24 mouse cellular contexts compared by ENCODE assay signal in genomic region chr2:4857186-4857585, GRCm38 (mm10). TPM values are rescaled to one million over a fixed set of nuclear protein-coding genes. Genes with fewer than 3 reads are reported as not detected.
DNase-seq lines count a peak whose midpoint lies in the region; ATAC-seq and TF ChIP-seq lines count a peak whose summit lies in the region.
"Had no signal": no experiment of that assay in that cellular context is flagged by ENCODE, and none has a peak within 500 bp of the region (broad histone marks: within the 10 kb centered on the region; RNA-seq: fewer than 3 reads in every experiment).

No protein-coding gene starts in this region.

- ATAC-seq in kidney, embryonic 15.5 days (replicated peaks; ENCODE audit: low FRiP score), result no peak
- ATAC-seq in common myeloid progenitor, adult 5-6 weeks (replicated peaks; ENCODE audit: low read depth, poor library complexity, severe bottlenecking), result peak; percentile 86
- ATAC-seq in midbrain, postnatal 0 days (ENCODE audit: low FRiP score), result no peak
- ATAC-seq: CD4-positive, CD25-positive, alpha-beta regulatory T cell, adult 4 months had no signal

- no peaks in the 10 kb centered on the region for H3K36me3 ChIP-seq in kidney, embryonic 15.5 days
- no peaks in the 10 kb centered on the region for H3K36me3 ChIP-seq in midbrain, postnatal 0 days (ENCODE audit: insufficient read depth, low read length)
- H3K36me3 ChIP-seq: embryonic facial prominence, embryonic 15.5 days; forebrain, embryonic 10.5 days; G1E; heart, embryonic 15.5 days; hindbrain, embryonic 10.5 days; liver, embryonic 13.5 days; midbrain, embryonic 10.5 days; neural tube, embryonic 13.5 days had no signal

- H3K4me1 ChIP-seq in kidney, embryonic 15.5 days, result peaks cover 3% of the 10 kb centered on the region
- no peaks in the 10 kb centered on the region for H3K4me1 ChIP-seq in midbrain, postnatal 0 days (ENCODE audit: insufficient read depth, low read length)
- H3K4me1 ChIP-seq: embryonic facial prominence, embryonic 15.5 days; heart, embryonic 15.5 days; liver, embryonic 13.5 days; neural tube, embryonic 13.5 days had no signal

- no peak overlapping the region for H3K9ac ChIP-seq in kidney, embryonic 15.5 days
- no peak overlapping the region for H3K9ac ChIP-seq in midbrain, postnatal 0 days (replicated peaks; ENCODE audit: low read length, poor library complexity, severe bottlenecking)
- H3K9ac ChIP-seq: embryonic facial prominence, embryonic 15.5 days; heart, embryonic 15.5 days; liver, embryonic 13.5 days; neural tube, embryonic 13.5 days had no signal

- H3K9me3 ChIP-seq in kidney, embryonic 15.5 days (replicated peaks), result no peaks in the 10 kb centered on the region
- no peaks in the 10 kb centered on the region for H3K9me3 ChIP-seq in midbrain, postnatal 0 days (ENCODE audit: low read length)
- H3K9me3 ChIP-seq: embryonic facial prominence, embryonic 15.5 days; forebrain, embryonic 10.5 days; G1E; heart, embryonic 15.5 days; hindbrain, embryonic 10.5 days; liver, embryonic 13.5 days; midbrain, embryonic 10.5 days; neural tube, embryonic 13.5 days had no signal

- no peak overlapping the region for H3K4me2 ChIP-seq in kidney, embryonic 15.5 days
- no peak overlapping the region for H3K4me2 ChIP-seq in midbrain, postnatal 0 days (ENCODE audit: low read depth, low read length, poor library complexity, severe bottlenecking)
- H3K4me2 ChIP-seq: embryonic facial prominence, embryonic 15.5 days; heart, embryonic 15.5 days; liver, embryonic 13.5 days; neural tube, embryonic 13.5 days had no signal

- no peak overlapping the region for H3K27ac ChIP-seq in kidney, embryonic 15.5 days
- no peak overlapping the region for H3K27ac ChIP-seq in midbrain, postnatal 0 days (ENCODE audit: low read depth, low read length)
- H3K27ac ChIP-seq: embryonic facial prominence, embryonic 15.5 days; heart, embryonic 15.5 days; hindbrain, embryonic 10.5 days; left cerebral cortex, adult 2 months; liver, embryonic 13.5 days; midbrain, embryonic 10.5 days; neural tube, embryonic 13.5 days had no signal

- no peaks in the 10 kb centered on the region for H3K27me3 ChIP-seq in kidney, embryonic 15.5 days
- H3K27me3 ChIP-seq in midbrain, postnatal 0 days (ENCODE audit: insufficient read depth, low read length), result no peaks in the 10 kb centered on the region
- H3K27me3 ChIP-seq: embryonic facial prominence, embryonic 15.5 days; heart, embryonic 15.5 days; liver, embryonic 13.5 days; neural tube, embryonic 13.5 days had no signal

- TF ChIP-seq CTCF in midbrain, postnatal 0 days (IDR thresholded peaks at IDR 0.05), result no peak

- H3K4me3 ChIP-seq in kidney, embryonic 15.5 days (replicated peaks), result no peak overlapping the region
- no peak overlapping the region for H3K4me3 ChIP-seq in midbrain, postnatal 0 days (ENCODE audit: low read depth, low read length)
- H3K4me3 ChIP-seq: embryonic facial prominence, embryonic 15.5 days; forebrain, embryonic 10.5 days; heart, embryonic 15.5 days; hindbrain, embryonic 10.5 days; left cerebral cortex, adult 2 months; liver, embryonic 13.5 days; midbrain, embryonic 10.5 days; neural tube, embryonic 13.5 days had no signal

- 67% methylated on average over 5 of the region's 5 CpGs for WGBS in kidney, embryonic 15.5 days
- WGBS in midbrain, postnatal 0 days, result 74% methylated on average over 5 of the region's 5 CpGs

- peak; percentile 15 for DNase-seq in adrenal gland, postnatal 14 days
- no peak for DNase-seq in adrenal gland, adult 2 months
- DNase-seq in kidney, adult 11 months, result peak; percentile 57
- peak; percentile 36 to 75 for DNase-seq in kidney, postnatal 25 days
- DNase-seq in midbrain, postnatal 0 days (ENCODE audit: low spot score), result no peak
- DNase-seq in layer of hippocampus, adult 11-12 months (ENCODE audit: low spot score), result no peak
- DNase-seq: adrenal gland, postnatal 25 days; cerebellum, adult 8-10 months; gastrocnemius, postnatal 36 days; liver, embryonic 13.5 days; lung, postnatal 14 days; right cerebral cortex, postnatal 4 days; thymus, adult 18-20 months had no signal

RNA-seq across cellular contexts. Expression of gene Sephs1, which starts 24.2 kb away (rescaled TPM):
- total RNA-seq in adrenal gland, postnatal 14 days (2021), result 45.8 and 50.8 TPM in 2 replicates
- 10 to 100 TPM; 39.9 to 46.9 TPM for total RNA-seq in adrenal gland, adult 2 months (2021)
- 15.2 and 15.8 TPM in 2 replicates for polyA plus RNA-seq in adrenal gland, adult 2 months (2012; rRNA removed)
- polyA plus RNA-seq in kidney, embryonic 15.5 days (2015; fragmentation: Nextera tagmentation; extraction: Ambion mirVana), result 83.5 and 84.2 TPM in 2 replicates
- 36.6 and 48.2 TPM in 2 replicates for total RNA-seq in common myeloid progenitor, adult 5-6 weeks (2017)
- 69.7 and 76.9 TPM in 2 replicates for total RNA-seq in midbrain, postnatal 0 days (2014; rRNA removed)
- polyA plus RNA-seq in midbrain, postnatal 0 days (2015; fragmentation: Nextera tagmentation; extraction: Ambion mirVana), result 37.0 and 37.3 TPM in 2 replicates

Comparison
In these comparisons a context has a peak if more than half of its experiments do, and no peak if none do; other contexts are left out.
1. DNase-seq: peak in adrenal gland, postnatal 14 days (single experiment), kidney, adult 11 months (single experiment) and kidney, postnatal 25 days (2 of 2); none in adrenal gland, adult 2 months (single experiment), midbrain, postnatal 0 days (single experiment) and layer of hippocampus, adult 11-12 months (single experiment).